Mouse (Mus musculus) CD8-positive naive resting alpha-beta T cell, adult 2 months (primary cell): Measurements from ENCODE around the gene Cpeb3.
"Not testable (repeated sequence)": the region's sequence is repeated elsewhere in the genome, so short reads cannot be mapped to it uniquely, and the experiment has no call there.

Experiments
- DNase-seq, 2 experiments: peaks; one replicate each; pipeline ENCODE4 v3.0.0; 2022; ENCODE audit warnings: low read depth in 2 of 2, low spot score in 2 of 2

Gene Cpeb3

GRCm38 (mm10) chr19:37156770-37157336 lies 51.5 kb downstream of the Cpeb3 start:
- no peak for DNase-seq

GRCm38 (mm10) chr19:37156040-37156439 lies 52.4 kb downstream of the Cpeb3 start:
- no peak for DNase-seq

GRCm38 (mm10) chr19:37147145-37147544 lies 61.3 kb downstream of the Cpeb3 start:
- no peak for DNase-seq

- DNase-seq = no peak
Measured at GRCm38 (mm10) chr19:37145846-37146245, 62.6 kb downstream of the Cpeb3 start.

- DNase-seq = no peak
Measured at GRCm38 (mm10) chr19:37145401-37145800, 63.0 kb downstream of the Cpeb3 start.

GRCm38 (mm10) chr19:37141623-37142022 lies 66.8 kb downstream of the Cpeb3 start:
- no peak for DNase-seq

- no peak for DNase-seq
Measured at GRCm38 (mm10) chr19:37137133-37137532, 71.3 kb downstream of the Cpeb3 start.

DNA sequence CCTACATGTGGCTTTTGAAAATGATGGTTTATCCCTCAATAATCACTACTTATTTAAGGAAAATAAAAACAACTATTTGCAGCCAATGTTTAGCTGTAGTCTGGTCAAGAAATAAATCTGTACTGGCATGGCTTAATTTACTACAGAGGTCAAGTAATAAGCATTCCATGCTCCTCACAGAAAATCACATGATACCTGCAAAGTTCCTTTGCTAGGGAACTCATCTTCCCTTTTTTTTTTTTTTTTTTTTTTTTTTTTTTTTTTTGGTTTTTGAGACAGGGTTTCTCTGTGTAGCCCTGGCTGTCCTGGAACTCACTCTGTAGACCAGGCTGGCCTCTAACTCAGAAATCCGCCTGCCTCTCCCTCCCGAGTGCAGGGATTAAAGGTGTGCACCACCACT lies 72.9 kb downstream of the Cpeb3 start:
- not testable (repeated sequence) for DNase-seq

DNA sequence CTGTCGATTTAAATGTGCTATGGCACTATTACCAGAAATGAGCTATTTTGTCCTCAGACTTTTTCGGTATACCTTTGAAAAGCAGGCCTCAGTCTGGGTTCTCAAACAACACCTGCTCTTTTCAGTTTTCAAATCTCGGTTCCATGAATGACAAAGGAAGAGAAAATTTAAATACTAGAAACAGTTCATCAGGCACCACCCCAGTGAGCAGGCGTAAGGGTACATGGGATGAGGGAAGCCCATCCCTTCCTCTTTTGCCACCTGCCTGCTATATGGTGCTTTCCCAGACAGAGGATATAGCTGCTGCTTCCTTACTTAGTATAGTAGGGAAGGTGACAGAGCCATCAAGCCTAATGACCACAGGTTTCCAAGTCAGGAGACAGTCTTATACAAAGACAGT lies 74.7 kb downstream of the Cpeb3 start:
- DNase-seq = no peak

GRCm38 (mm10) chr19:37131660-37132059 lies 76.7 kb downstream of the Cpeb3 start:
- DNase-seq = no peak

DNA sequence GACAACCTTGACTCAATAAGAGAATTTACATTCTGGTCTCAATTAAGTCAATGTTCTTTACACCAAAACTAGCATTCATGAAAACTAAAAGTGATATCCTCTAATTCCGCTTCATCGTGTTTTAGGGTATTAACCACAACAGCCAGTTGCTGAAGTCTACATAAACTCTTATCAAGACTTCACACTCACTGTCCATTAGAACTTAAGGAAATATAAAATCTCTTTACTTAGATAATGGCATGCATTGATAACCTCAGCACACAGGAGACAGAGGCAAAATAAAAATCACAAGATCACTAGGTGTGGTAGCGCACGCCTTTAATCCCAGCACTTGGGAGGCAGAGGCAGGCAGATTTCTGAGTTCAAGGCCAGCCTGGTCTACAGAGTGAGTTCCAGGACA lies 79.9 kb downstream of the Cpeb3 start:
- no peak for DNase-seq

DNA sequence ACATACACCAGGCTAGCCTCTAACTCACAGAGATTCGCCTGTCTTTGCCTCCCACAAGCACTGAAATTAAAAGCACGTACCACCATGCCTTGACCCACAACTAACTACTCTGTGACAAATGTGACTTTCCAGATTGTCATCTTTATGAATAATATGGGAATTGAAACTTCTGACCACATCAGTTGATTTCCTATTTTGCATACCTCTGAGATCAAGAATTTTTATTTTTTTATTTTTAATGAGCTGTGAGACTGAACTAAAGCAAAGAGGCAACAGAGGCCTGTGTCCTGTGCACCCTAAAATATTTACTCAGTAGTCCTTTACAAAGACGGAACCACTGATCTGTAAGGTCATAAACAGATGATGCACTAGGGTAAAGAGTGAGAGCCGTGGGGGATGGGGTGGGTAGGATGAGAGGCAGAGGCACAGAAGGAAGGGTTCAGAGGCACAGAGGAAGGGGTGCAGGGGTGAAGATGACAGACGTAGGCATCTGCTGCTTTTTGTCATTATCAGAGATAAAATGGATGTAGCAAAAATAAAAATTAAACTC lies 81.3 kb downstream of the Cpeb3 start:
- no peak for DNase-seq

GRCm38 (mm10) chr19:37124961-37125360 lies 83.4 kb downstream of the Cpeb3 start:
- no peak for DNase-seq

GRCm38 (mm10) chr19:37119281-37119680 lies 89.1 kb downstream of the Cpeb3 start:
- DNase-seq = no peak

DNA sequence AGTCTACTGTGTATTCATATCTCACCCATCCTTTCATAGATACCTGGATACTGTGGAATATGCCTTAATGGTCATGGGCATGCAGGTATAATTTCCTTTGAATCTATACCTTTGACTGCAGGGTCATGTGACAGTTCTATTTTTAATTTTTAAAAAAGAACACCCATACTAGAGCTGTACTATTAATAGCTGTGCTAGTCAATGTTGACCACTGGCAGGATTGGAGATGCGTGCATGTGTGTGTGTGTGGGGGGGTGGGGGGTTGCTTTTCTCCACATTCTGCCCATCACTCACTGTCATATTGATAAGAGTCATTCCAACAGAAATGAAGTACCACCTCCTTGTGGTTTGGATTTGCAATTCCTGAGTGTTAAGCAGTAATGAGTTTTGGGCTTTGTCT lies 92.6 kb downstream of the Cpeb3 start:
- no peak for DNase-seq

DNA sequence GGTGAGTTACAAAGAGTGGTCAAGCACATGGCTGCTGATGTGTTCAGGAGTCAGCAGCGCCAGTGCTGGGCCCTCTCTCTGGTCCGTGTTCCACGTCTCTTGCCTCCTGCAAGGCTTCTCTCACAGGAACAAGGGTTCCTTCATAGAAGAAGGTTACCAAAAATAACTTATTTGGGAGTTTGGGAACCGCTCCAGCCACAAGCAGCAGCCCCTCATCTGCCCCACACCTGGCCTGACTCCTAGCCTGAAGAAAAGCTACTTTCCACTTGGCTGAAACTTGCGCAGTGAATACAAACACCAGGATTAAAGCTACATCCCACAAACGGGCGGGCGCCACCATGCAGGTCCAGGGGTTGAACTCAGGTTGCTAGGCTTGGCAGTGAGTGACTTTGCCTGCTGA lies 93.0 kb downstream of the Cpeb3 start:
- DNase-seq = no peak

- no peak for DNase-seq
Measured at GRCm38 (mm10) chr19:37111831-37112230, 96.6 kb downstream of the Cpeb3 start.

DNA sequence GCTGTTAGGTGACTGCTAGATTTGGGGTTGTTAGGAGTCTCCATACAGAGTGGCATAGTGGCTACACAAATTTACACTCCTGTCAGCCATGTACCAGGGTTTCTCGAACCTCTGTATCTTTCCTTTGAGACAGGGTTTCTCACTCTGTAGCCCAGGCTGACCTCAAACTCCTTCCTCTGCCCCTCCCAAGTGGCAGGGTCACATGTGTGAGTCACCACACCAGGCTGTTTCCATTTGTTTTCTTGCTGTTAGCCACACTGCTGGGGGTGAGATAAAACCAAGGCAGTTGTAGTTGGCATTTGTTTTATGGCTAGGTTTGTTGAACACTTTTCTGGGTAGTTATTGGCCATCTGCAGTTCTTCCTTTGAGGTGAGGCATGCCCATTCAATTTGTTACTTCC lies 97.9 kb downstream of the Cpeb3 start:
- no peak for DNase-seq

DNA sequence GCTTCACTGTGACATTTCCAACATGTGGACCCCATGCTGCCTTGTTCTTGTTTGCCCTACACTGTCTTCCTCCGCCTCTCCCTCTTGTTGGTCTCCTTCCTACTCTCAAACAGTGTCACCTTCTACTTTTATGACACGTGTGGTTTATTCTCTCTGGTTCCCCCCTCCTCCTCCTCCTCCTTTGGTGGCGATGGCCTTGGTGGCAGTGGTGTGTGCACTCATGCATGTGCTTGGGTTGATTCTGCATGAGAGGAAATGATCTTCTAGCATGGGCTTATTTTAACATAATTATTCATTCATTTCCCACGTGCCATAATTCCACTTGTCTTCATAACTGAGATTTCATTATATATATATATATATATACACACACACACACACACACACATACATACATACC lies 98.5 kb downstream of the Cpeb3 start:
- no peak for DNase-seq

DNA sequence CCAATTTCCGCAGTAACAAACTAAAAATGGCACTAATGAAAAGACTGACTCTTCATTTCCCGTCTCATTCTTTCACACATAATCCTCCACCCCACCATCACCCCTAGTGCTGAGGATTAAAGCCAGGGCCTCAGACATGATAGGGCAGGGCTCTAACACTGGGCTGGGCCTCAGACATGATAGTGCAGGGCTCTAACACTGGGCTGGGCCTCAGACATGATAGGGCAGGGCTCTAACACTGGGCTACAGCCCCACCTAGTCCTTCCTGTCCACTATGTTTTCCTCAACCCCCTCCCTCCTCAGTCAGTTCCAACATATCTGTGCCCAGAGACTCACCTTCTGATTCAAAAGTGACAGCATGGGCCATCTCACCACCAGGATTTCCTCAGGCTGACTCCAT lies 107.7 kb downstream of the Cpeb3 start:
- DNase-seq = no peak

DNA sequence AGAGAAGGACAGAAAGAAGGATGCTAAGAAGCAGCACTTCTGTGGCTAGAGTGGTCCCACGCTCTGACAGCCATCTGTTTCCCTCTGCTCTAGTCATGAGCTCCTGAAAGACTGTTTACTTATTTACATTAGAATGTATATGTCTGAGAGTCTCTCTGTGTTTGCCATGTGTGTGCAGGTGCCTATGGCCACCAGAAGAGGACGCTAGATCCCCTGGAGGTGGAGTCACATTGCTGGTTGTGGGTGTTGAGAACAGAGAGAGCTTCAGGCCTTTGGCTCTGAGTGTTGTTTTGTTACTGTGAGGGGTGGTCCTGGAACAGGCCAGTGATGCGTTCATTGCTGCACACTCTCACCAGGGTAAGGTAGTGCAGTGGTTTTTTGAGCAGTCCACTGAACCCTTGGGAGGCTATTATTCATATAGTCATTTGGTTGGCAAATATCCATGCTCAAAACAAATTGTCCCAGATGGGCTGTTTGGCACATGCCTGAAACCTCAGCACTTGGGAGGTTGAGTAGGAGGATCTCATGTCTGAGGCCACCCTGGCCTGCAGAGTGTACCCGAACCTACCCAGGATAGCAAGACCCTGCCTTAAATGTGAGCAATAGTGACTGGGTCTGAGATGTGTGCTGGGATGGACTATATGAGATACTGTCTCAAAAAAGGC lies 112.6 kb downstream of the Cpeb3 start:
- no peak for DNase-seq

GRCm38 (mm10) chr19:37093181-37093580 lies 115.2 kb downstream of the Cpeb3 start:
- DNase-seq = no peak
